Mouse (Mus musculus): ENCODE results near the gene Nlrc5. TPM values are rescaled to one million over a fixed set of nuclear protein-coding genes. Genes with fewer than 3 reads are reported as not detected.

The Nlrc5 gene
- polyA plus RNA-seq, 1 experiment: 0.82 TPM

GRCm38 (mm10) chr8:94389531-94389930, 44.6 kb upstream of the Nlrc5 start:
- no peaks in the 10 kb centered on the region for H3K27me3 ChIP-seq (ENCODE audit: control insufficient read depth, insufficient read depth, low read length, poor library complexity, severe bottlenecking)
- no peak overlapping the region for H3K27ac ChIP-seq (ENCODE audit: insufficient read depth, low read length)
- H3K9me3 ChIP-seq (replicated peaks; ENCODE audit: control insufficient read depth, insufficient read depth, low read length, poor library complexity, severe bottlenecking): no peaks in the 10 kb centered on the region
- TF ChIP-seq EP300 (IDR thresholded peaks at IDR 0.05; ENCODE audit: insufficient read depth, low read depth, low read length) (no peak), CTCF (IDR thresholded peaks at IDR 0.05; ENCODE audit: low read depth, low read length) (no peak), POLR2A (IDR thresholded peaks at IDR 0.05; ENCODE audit: insufficient read depth, low read length) (no peak)
- no peak overlapping the region for H3K4me3 ChIP-seq (ENCODE audit: low read depth, low read length)
- H3K36me3 ChIP-seq (ENCODE audit: control insufficient read depth, insufficient read depth, low read length, poor library complexity, severe bottlenecking): peaks cover 49% of the 10 kb centered on the region
- no peak overlapping the region for H3K9ac ChIP-seq (ENCODE audit: low read depth, poor library complexity, severe bottlenecking)
- H3K4me1 ChIP-seq (ENCODE audit: control insufficient read depth, insufficient read depth, low read length): no peaks in the 10 kb centered on the region

- no peak overlapping the region for H3K4me3 ChIP-seq (ENCODE audit: low read depth, low read length)
- no peaks in the 10 kb centered on the region for H3K9me3 ChIP-seq (replicated peaks; ENCODE audit: control insufficient read depth, insufficient read depth, low read length, poor library complexity, severe bottlenecking)
- no peak overlapping the region for H3K9ac ChIP-seq (ENCODE audit: low read depth, poor library complexity, severe bottlenecking)
- no peaks in the 10 kb centered on the region for H3K27me3 ChIP-seq (ENCODE audit: control insufficient read depth, insufficient read depth, low read length, poor library complexity, severe bottlenecking)
- no peak overlapping the region for H3K27ac ChIP-seq (ENCODE audit: insufficient read depth, low read length)
- peaks cover 57% of the 10 kb centered on the region for H3K36me3 ChIP-seq (ENCODE audit: control insufficient read depth, insufficient read depth, low read length, poor library complexity, severe bottlenecking)
- no peak for TF ChIP-seq EP300 (IDR thresholded peaks at IDR 0.05; ENCODE audit: insufficient read depth, low read depth, low read length)
- TF ChIP-seq POLR2A (IDR thresholded peaks at IDR 0.05; ENCODE audit: insufficient read depth, low read length): no peak
- no peak for TF ChIP-seq CTCF (IDR thresholded peaks at IDR 0.05; ENCODE audit: low read depth, low read length)
- no peaks in the 10 kb centered on the region for H3K4me1 ChIP-seq (ENCODE audit: control insufficient read depth, insufficient read depth, low read length)
Observed at GRCm38 (mm10) chr8:94390429-94390828, 43.7 kb upstream of the Nlrc5 start.

DNA sequence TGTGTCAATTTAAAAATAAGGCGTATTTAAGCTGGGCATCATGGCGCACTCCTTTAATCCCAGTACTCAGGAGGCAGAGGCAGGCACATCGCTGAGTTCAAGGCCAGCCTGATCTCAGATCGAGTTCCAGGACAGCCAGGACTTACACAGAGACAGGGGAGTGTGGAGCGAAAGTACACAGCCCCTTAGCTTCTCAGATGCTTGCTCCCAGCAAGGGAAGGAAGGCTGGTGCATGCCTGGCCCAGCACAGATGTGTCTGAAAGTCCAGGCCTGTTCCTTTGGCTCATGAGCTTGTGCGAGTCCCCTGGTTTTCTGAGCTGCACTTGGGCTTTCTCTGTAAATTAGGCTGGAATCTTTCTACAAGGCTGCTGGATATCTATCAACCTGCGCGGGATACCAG, 43.2 kb upstream of the Nlrc5 start:
- Histone ChIP-seq H3K36me3 (ENCODE audit: control insufficient read depth, insufficient read depth, low read length, poor library complexity, severe bottlenecking) (peaks cover 61% of the 10 kb centered on the region), H3K9ac (ENCODE audit: low read depth, poor library complexity, severe bottlenecking) (no peak overlapping the region), H3K4me1 (ENCODE audit: control insufficient read depth, insufficient read depth, low read length) (no peaks in the 10 kb centered on the region)

DNA sequence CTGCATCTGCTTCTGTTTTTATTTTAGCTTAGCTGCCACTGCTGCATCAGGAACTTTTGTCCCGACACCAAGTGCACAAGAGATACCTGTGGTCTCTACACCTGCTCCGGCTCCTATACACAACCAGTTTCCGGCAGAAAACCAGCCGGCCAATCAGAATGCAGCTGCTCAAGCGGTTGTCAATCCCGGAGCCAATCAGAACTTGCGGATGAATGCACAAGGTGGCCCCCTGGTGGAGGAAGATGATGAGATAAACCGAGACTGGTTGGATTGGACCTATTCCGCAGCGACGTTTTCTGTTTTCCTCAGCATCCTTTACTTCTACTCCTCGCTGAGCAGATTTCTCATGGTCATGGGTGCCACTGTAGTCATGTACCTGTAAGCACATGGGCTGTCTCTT, 42.0 kb upstream of the Nlrc5 start:
- Histone ChIP-seq H3K4me1 (ENCODE audit: control insufficient read depth, insufficient read depth, low read length) (no peaks in the 10 kb centered on the region), H3K27ac (ENCODE audit: insufficient read depth, low read length) (no peak overlapping the region), H3K4me3 (ENCODE audit: low read depth, low read length) (no peak overlapping the region), H3K36me3 (ENCODE audit: control insufficient read depth, insufficient read depth, low read length, poor library complexity, severe bottlenecking) (peaks cover 61% of the 10 kb centered on the region), H3K9me3 (replicated peaks; ENCODE audit: control insufficient read depth, insufficient read depth, low read length, poor library complexity, severe bottlenecking) (no peaks in the 10 kb centered on the region), H3K9ac (ENCODE audit: low read depth, poor library complexity, severe bottlenecking) (no peak overlapping the region), H3K27me3 (ENCODE audit: control insufficient read depth, insufficient read depth, low read length, poor library complexity, severe bottlenecking) (no peaks in the 10 kb centered on the region)
- TF ChIP-seq EP300 (IDR thresholded peaks at IDR 0.05; ENCODE audit: insufficient read depth, low read depth, low read length): no peak
- peak; percentile 48 for TF ChIP-seq CTCF (IDR thresholded peaks at IDR 0.05; ENCODE audit: low read depth, low read length)

More for the DNA sequence above, 43.2 kb upstream of the Nlrc5 start:
- no peaks in the 10 kb centered on the region for H3K9me3 ChIP-seq (replicated peaks; ENCODE audit: control insufficient read depth, insufficient read depth, low read length, poor library complexity, severe bottlenecking)
- TF ChIP-seq EP300 (IDR thresholded peaks at IDR 0.05; ENCODE audit: insufficient read depth, low read depth, low read length) (no peak), POLR2A (IDR thresholded peaks at IDR 0.05; ENCODE audit: insufficient read depth, low read length) (no peak), CTCF (IDR thresholded peaks at IDR 0.05; ENCODE audit: low read depth, low read length) (no peak)
- H3K27ac ChIP-seq (ENCODE audit: insufficient read depth, low read length): no peak overlapping the region
- no peak overlapping the region for H3K4me3 ChIP-seq (ENCODE audit: low read depth, low read length)
- H3K27me3 ChIP-seq (ENCODE audit: control insufficient read depth, insufficient read depth, low read length, poor library complexity, severe bottlenecking): no peaks in the 10 kb centered on the region

GRCm38 (mm10) chr8:94392648-94393047, 41.5 kb upstream of the Nlrc5 start:
- H3K27ac ChIP-seq (ENCODE audit: insufficient read depth, low read length): no peak overlapping the region
- no peaks in the 10 kb centered on the region for H3K9me3 ChIP-seq (replicated peaks; ENCODE audit: control insufficient read depth, insufficient read depth, low read length, poor library complexity, severe bottlenecking)
- no peaks in the 10 kb centered on the region for H3K27me3 ChIP-seq (ENCODE audit: control insufficient read depth, insufficient read depth, low read length, poor library complexity, severe bottlenecking)
- no peak overlapping the region for H3K4me3 ChIP-seq (ENCODE audit: low read depth, low read length)
- H3K36me3 ChIP-seq (ENCODE audit: control insufficient read depth, insufficient read depth, low read length, poor library complexity, severe bottlenecking): peaks cover 61% of the 10 kb centered on the region
- no peaks in the 10 kb centered on the region for H3K4me1 ChIP-seq (ENCODE audit: control insufficient read depth, insufficient read depth, low read length)
- TF ChIP-seq CTCF (IDR thresholded peaks at IDR 0.05; ENCODE audit: low read depth, low read length) (no peak), EP300 (IDR thresholded peaks at IDR 0.05; ENCODE audit: insufficient read depth, low read depth, low read length) (no peak), POLR2A (IDR thresholded peaks at IDR 0.05; ENCODE audit: insufficient read depth, low read length) (no peak)
- no peak overlapping the region for H3K9ac ChIP-seq (ENCODE audit: low read depth, poor library complexity, severe bottlenecking)

DNA sequence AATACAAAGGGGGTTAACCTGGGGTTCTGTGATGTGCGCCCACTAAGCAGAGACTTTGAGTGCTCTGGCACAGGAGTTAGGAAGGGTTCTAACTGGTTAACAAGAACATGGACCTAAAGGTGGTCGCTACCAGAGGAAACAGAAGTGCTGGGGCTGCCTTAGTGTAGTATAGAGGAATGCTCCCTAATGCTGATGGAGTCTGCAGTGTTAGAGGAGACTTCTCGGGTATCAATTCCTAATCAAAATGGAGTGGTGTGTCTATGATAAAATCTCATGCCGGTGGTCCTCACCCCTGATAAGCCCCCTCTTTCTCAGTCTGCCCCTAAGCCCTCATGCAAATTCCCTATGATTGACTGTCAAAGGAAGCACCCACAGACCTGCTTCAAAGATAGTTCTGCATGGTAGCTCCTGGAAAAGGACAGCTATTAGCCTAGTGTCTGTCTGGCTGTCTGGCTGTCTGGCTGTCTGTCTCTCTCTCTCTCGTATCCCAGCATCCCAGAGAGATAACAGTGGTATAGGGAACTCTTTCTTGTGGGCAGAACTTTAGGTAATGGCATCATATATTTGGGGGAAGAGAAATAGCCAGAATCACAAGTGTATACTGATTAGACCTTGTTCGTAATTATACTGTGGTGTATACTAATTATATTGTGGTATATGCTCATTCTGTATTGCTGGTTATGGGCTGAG, 38.2 kb upstream of the Nlrc5 start:
- TF ChIP-seq CTCF (IDR thresholded peaks at IDR 0.05; ENCODE audit: low read depth, low read length) (no peak), EP300 (IDR thresholded peaks at IDR 0.05; ENCODE audit: insufficient read depth, low read depth, low read length) (no peak), POLR2A (IDR thresholded peaks at IDR 0.05; ENCODE audit: insufficient read depth, low read length) (no peak)
- no peak overlapping the region for H3K27ac ChIP-seq (ENCODE audit: insufficient read depth, low read length)
- H3K27me3 ChIP-seq (ENCODE audit: control insufficient read depth, insufficient read depth, low read length, poor library complexity, severe bottlenecking): no peaks in the 10 kb centered on the region
- no peaks in the 10 kb centered on the region for H3K9me3 ChIP-seq (replicated peaks; ENCODE audit: control insufficient read depth, insufficient read depth, low read length, poor library complexity, severe bottlenecking)
- H3K36me3 ChIP-seq (ENCODE audit: control insufficient read depth, insufficient read depth, low read length, poor library complexity, severe bottlenecking): peaks cover 45% of the 10 kb centered on the region
- H3K4me1 ChIP-seq (ENCODE audit: control insufficient read depth, insufficient read depth, low read length): no peaks in the 10 kb centered on the region
- no peak overlapping the region for H3K9ac ChIP-seq (ENCODE audit: low read depth, poor library complexity, severe bottlenecking)
- H3K4me3 ChIP-seq (ENCODE audit: low read depth, low read length): no peak overlapping the region
